Mouse (Mus musculus) erythroblast, embryonic 14.5 days (primary cell): Measurements from ENCODE around the gene Olfr507.

Source experiments
- GATA1 ChIP-seq: IDR thresholded peaks from 2 replicates; pipeline ENCODE4 v1.6.1; 2012; ENCODE audit warnings: low read length, inconsistent platforms, mixed read lengths
- TAL1 ChIP-seq: IDR thresholded peaks from 3 replicates; pipeline ENCODE4 v1.6.1; 2012; ENCODE audit warnings: low read length, inconsistent platforms, mixed read lengths

DNA sequence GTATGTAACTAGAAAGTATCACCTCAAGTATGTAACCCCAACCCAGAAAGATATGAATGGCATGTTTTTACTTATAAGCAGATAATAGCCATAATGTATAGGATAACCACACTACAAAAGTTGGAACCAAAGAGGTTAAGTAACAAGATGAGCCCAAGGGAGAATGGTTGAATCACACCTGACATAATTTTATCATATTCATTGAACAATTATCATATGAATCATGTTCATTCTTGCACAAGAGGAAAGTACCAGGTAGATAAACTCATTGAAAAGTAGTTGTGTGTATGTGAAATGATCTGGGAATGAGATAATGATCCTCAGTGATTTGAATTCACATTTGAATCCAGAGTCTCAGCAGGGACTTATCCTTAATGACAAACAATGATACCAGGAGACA lies 11.1 kb upstream of the Olfr507 start, which contains the start of gene Olfr506:
- TF ChIP-seq GATA1 (no peak), TAL1 (no peak)
